Mouse (Mus musculus) neural tube, embryonic 15.5 days (tissue): ENCODE measurements at regions not wholly inside any gene's neighbourhood (a gene's known extent, or its start where the extent isn't known, plus 50 kb on each side); places are given as distances from the start of the nearest gene placed in this dataset.

Experiments used
- ATAC-seq: fragments of 200-750 bp; cut with Nextera tagmentation; 2 replicates; pipeline ENCODE4 v1.8.0; 2017; ENCODE audit warnings: mild to moderate bottlenecking, moderate TSS enrichment, moderate library complexity; ENCODE audit not compliant: low FRiP score
- H3K27ac ChIP-seq: fragments of 300-500 bp; sonication (generic); replicated peaks from 2 replicates; pipeline ENCODE4 v1.5.1; 2015; ENCODE audit warnings: mild to moderate bottlenecking, inconsistent platforms
- H3K27me3 ChIP-seq: fragments of 300-500 bp; sonication (generic); replicated peaks from 2 replicates; pipeline ENCODE4 v1.6.1; 2015; ENCODE audit warnings: inconsistent platforms
- H3K36me3 ChIP-seq: fragments of 300-500 bp; sonication (generic); 2 replicates; pipeline ENCODE4 v1.6.1; 2015; ENCODE audit warnings: inconsistent platforms
- H3K4me1 ChIP-seq: fragments of 300-500 bp; sonication (generic); 2 replicates; pipeline ENCODE4 v1.6.1; 2015; ENCODE audit warnings: inconsistent platforms
- H3K4me2 ChIP-seq: fragments of 300-500 bp; sonication (generic); 2 replicates; pipeline ENCODE4 v1.6.1; 2015; ENCODE audit warnings: inconsistent platforms, mild to moderate bottlenecking, moderate library complexity
- H3K4me3 ChIP-seq: fragments of 300-500 bp; sonication (generic); replicated peaks from 2 replicates; pipeline ENCODE4 v1.5.1; 2015; ENCODE audit warnings: mild to moderate bottlenecking, inconsistent platforms
- H3K9ac ChIP-seq: fragments of 300-500 bp; sonication (generic); replicated peaks from 2 replicates; pipeline ENCODE4 v1.6.1; 2015; ENCODE audit warnings: mild to moderate bottlenecking, inconsistent platforms
- H3K9me3 ChIP-seq: fragments of 300-500 bp; sonication (generic); replicated peaks from 2 replicates; pipeline ENCODE4 v1.6.1; 2016; ENCODE audit warnings: inconsistent platforms
- WGBS: fragments of 180-500 bp; shearing (Covaris S2); methylation state at CpG from one replicate; pipeline ENCODE4 v1.1.7; 2015; ENCODE audit warnings: mixed read lengths; 5-methylcytosine and 5-hydroxymethylcytosine counted together

DNA sequence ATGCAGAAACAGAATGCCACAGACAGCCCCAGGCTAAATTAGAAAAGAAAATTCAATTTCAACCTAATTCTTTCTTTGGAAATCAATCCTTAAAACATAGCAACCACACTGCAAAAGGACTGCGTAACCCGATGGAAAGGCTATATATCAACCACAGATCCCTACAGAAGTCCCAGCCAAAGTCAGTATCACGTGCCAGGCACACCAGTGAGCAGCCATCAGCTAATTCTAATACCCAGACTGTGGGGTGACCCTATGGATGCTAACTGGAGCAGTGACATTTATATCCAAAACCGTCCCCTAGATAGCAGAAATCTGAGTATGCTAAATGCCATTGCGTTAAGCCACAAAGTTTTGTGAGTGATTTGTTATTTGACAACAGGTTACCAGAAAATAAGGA lies 286.5 kb upstream of the N6amt1 start:
- H3K9ac ChIP-seq, result no peak overlapping the region
- H3K9me3 ChIP-seq, result no peaks in the 10 kb centered on the region
- WGBS, result 78% methylated on average over 5 of the region's 5 CpGs

DNA sequence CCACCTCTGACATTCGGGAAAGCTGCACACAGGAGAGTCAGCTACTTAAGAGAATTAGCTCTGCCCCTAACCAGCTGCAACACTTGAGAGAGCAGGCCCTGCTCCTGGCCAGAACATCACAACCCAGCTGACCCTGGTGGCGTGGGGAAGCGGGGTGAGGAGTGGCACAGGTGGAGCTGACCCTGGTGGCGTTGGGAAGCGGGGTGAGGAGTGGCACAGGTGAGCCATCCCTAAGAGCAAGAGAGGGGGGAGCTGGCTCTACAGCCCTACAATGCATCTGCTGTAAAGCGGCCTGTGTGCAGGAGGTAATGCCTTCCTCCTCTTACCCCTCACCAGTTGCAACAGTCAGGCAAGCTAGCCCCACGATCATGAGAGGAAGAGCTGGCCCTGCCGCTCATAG lies 293.5 kb upstream of the N6amt1 start:
- ATAC-seq, result no peak
- WGBS, result 93% methylated on average over 8 of the region's 8 CpGs
- Histone ChIP-seq H3K4me1 (no peaks in the 10 kb centered on the region), H3K27ac (no peak overlapping the region), H3K9ac (no peak overlapping the region), H3K27me3 (no peaks in the 10 kb centered on the region), H3K4me3 (no peak overlapping the region), H3K36me3 (no peaks in the 10 kb centered on the region), H3K4me2 (no peak overlapping the region), H3K9me3 (no peaks in the 10 kb centered on the region)

More for the DNA sequence above, 286.5 kb upstream of the N6amt1 start:
- no peaks in the 10 kb centered on the region for H3K27me3 ChIP-seq
- no peaks in the 10 kb centered on the region for H3K36me3 ChIP-seq
- H3K4me2 ChIP-seq, result no peak overlapping the region
- no peak overlapping the region for H3K27ac ChIP-seq
- H3K4me1 ChIP-seq, result no peaks in the 10 kb centered on the region
- ATAC-seq, result no peak
- H3K4me3 ChIP-seq, result no peak overlapping the region

GRCm38 (mm10) chr16:87049741-87050383 lies 304.1 kb upstream of the N6amt1 start:
- 85% methylated on average over 8 of the region's 8 CpGs for WGBS
- no peak for ATAC-seq
- no peak overlapping the region for H3K27ac ChIP-seq
- H3K9me3 ChIP-seq, result no peaks in the 10 kb centered on the region
- no peaks in the 10 kb centered on the region for H3K36me3 ChIP-seq
- no peak overlapping the region for H3K4me2 ChIP-seq
- no peak overlapping the region for H3K4me3 ChIP-seq
- no peak overlapping the region for H3K9ac ChIP-seq
- H3K4me1 ChIP-seq, result no peaks in the 10 kb centered on the region
- no peaks in the 10 kb centered on the region for H3K27me3 ChIP-seq

- no peak for ATAC-seq
- no peak overlapping the region for H3K4me2 ChIP-seq
- H3K9me3 ChIP-seq, result no peaks in the 10 kb centered on the region
- H3K36me3 ChIP-seq, result no peaks in the 10 kb centered on the region
- H3K27me3 ChIP-seq, result no peaks in the 10 kb centered on the region
- WGBS, result 50% methylated on average over 5 of the region's 5 CpGs
- no peak overlapping the region for H3K9ac ChIP-seq
- H3K4me1 ChIP-seq, result no peaks in the 10 kb centered on the region
- no peak overlapping the region for H3K27ac ChIP-seq
- H3K4me3 ChIP-seq, result no peak overlapping the region
Observed at GRCm38 (mm10) chr16:87044773-87045561, 309.0 kb upstream of the N6amt1 start.

- no peak overlapping the region for H3K4me2 ChIP-seq
- no peaks in the 10 kb centered on the region for H3K9me3 ChIP-seq
- ATAC-seq, result no peak
- no peaks in the 10 kb centered on the region for H3K27me3 ChIP-seq
- H3K4me1 ChIP-seq, result no peaks in the 10 kb centered on the region
- H3K4me3 ChIP-seq, result no peak overlapping the region
- no peak overlapping the region for H3K9ac ChIP-seq
- H3K27ac ChIP-seq, result no peak overlapping the region
- H3K36me3 ChIP-seq, result no peaks in the 10 kb centered on the region
Observed at GRCm38 (mm10) chr16:87043689-87044088, 310.3 kb upstream of the N6amt1 start.

- Histone ChIP-seq H3K36me3 (no peaks in the 10 kb centered on the region), H3K9me3 (no peaks in the 10 kb centered on the region), H3K27ac (no peak overlapping the region), H3K9ac (no peak overlapping the region), H3K27me3 (no peaks in the 10 kb centered on the region), H3K4me2 (no peak overlapping the region), H3K4me1 (no peaks in the 10 kb centered on the region), H3K4me3 (no peak overlapping the region)
- WGBS, result 89% methylated on average over 4 of the region's 4 CpGs
- no peak for ATAC-seq
Observed at GRCm38 (mm10) chr16:87040366-87040765, 313.6 kb upstream of the N6amt1 start.

DNA sequence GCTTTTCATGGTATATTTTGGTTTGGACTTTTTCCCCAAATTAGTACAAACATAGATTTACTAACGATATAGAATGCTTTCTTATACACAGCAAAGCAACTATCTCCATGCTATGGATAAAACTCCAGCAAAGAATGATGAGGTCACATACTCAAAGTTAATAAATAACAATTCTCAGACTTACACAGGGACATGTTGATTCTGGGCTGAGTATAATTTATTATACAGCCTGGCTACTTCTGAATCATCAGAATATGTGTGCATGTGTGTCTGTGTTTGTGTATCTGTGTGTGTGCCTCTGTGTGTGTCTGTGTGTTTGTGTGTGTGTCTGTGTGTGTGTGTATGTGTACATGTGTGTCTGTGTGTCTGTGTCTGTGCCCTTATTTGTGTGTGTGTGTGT lies 314.1 kb upstream of the N6amt1 start:
- Histone ChIP-seq H3K4me2 (no peak overlapping the region), H3K9ac (no peak overlapping the region), H3K9me3 (no peaks in the 10 kb centered on the region), H3K27ac (no peak overlapping the region), H3K36me3 (no peaks in the 10 kb centered on the region), H3K4me3 (no peak overlapping the region), H3K4me1 (no peaks in the 10 kb centered on the region), H3K27me3 (no peaks in the 10 kb centered on the region)
- ATAC-seq, result no peak
- whole genome bisulfite sequencing, result 87% methylated on average over 1 of the region's 1 CpGs

GRCm38 (mm10) chr16:87037061-87037460 lies 316.9 kb upstream of the N6amt1 start:
- ATAC-seq, result no peak

GRCm38 (mm10) chr16:87031836-87032235 lies 322.1 kb upstream of the N6amt1 start:
- H3K36me3 ChIP-seq, result no peaks in the 10 kb centered on the region
- ATAC-seq, result no peak
- no peaks in the 10 kb centered on the region for H3K4me1 ChIP-seq
- no peak overlapping the region for H3K4me3 ChIP-seq
- no peaks in the 10 kb centered on the region for H3K9me3 ChIP-seq
- H3K9ac ChIP-seq, result no peak overlapping the region
- no peaks in the 10 kb centered on the region for H3K27me3 ChIP-seq
- no peak overlapping the region for H3K4me2 ChIP-seq
- no peak overlapping the region for H3K27ac ChIP-seq
- 80% methylated on average over 3 of the region's 3 CpGs for WGBS

More at GRCm38 (mm10) chr16:87037061-87037460, 316.9 kb upstream of the N6amt1 start:
- H3K9ac ChIP-seq, result no peak overlapping the region
- H3K4me2 ChIP-seq, result no peak overlapping the region
- no peak overlapping the region for H3K4me3 ChIP-seq
- no peak overlapping the region for H3K27ac ChIP-seq
- H3K9me3 ChIP-seq, result no peaks in the 10 kb centered on the region
- H3K4me1 ChIP-seq, result no peaks in the 10 kb centered on the region
- WGBS, result 83% methylated on average over 6 of the region's 6 CpGs
- no peaks in the 10 kb centered on the region for H3K36me3 ChIP-seq
- H3K27me3 ChIP-seq, result no peaks in the 10 kb centered on the region

- WGBS, result 80% methylated on average over 5 of the region's 5 CpGs
- no peak overlapping the region for H3K4me3 ChIP-seq
- H3K4me1 ChIP-seq, result no peaks in the 10 kb centered on the region
Observed at GRCm38 (mm10) chr16:87028516-87029145, 325.4 kb upstream of the N6amt1 start.

GRCm38 (mm10) chr16:87027621-87028020 lies 326.4 kb upstream of the N6amt1 start:
- H3K4me3 ChIP-seq, result no peak overlapping the region
- H3K4me2 ChIP-seq, result no peak overlapping the region
- 64% methylated on average over 1 of the region's 1 CpGs for WGBS
- H3K9me3 ChIP-seq, result no peaks in the 10 kb centered on the region
- H3K4me1 ChIP-seq, result no peaks in the 10 kb centered on the region
- no peak overlapping the region for H3K9ac ChIP-seq
- H3K27ac ChIP-seq, result no peak overlapping the region
- ATAC-seq, result no peak
- no peaks in the 10 kb centered on the region for H3K27me3 ChIP-seq
- no peaks in the 10 kb centered on the region for H3K36me3 ChIP-seq

More at GRCm38 (mm10) chr16:87028516-87029145, 325.4 kb upstream of the N6amt1 start:
- H3K4me2 ChIP-seq, result no peak overlapping the region
- H3K36me3 ChIP-seq, result no peaks in the 10 kb centered on the region
- no peak for ATAC-seq
- H3K9me3 ChIP-seq, result no peaks in the 10 kb centered on the region
- H3K27ac ChIP-seq, result no peak overlapping the region
- H3K9ac ChIP-seq, result no peak overlapping the region
- no peaks in the 10 kb centered on the region for H3K27me3 ChIP-seq

GRCm38 (mm10) chr16:87022041-87022440 lies 331.9 kb upstream of the N6amt1 start:
- Histone ChIP-seq H3K27ac (no peak overlapping the region), H3K36me3 (no peaks in the 10 kb centered on the region), H3K4me1 (no peaks in the 10 kb centered on the region), H3K9ac (no peak overlapping the region), H3K9me3 (no peaks in the 10 kb centered on the region), H3K4me2 (no peak overlapping the region), H3K4me3 (no peak overlapping the region), H3K27me3 (no peaks in the 10 kb centered on the region)
- ATAC-seq, result no peak
- 93% methylated on average over 4 of the region's 4 CpGs for WGBS
